Mouse (Mus musculus): ENCODE measurements at regions not wholly inside any gene's neighbourhood (a gene's known extent, or its start where the extent isn't known, plus 50 kb on each side); places are given as distances from the start of the nearest gene placed in this dataset.

GRCm38 (mm10) chr13:59227523-59228058, 357.4 kb downstream of the Agtpbp1 start:
- no peak for DNase-seq

DNA sequence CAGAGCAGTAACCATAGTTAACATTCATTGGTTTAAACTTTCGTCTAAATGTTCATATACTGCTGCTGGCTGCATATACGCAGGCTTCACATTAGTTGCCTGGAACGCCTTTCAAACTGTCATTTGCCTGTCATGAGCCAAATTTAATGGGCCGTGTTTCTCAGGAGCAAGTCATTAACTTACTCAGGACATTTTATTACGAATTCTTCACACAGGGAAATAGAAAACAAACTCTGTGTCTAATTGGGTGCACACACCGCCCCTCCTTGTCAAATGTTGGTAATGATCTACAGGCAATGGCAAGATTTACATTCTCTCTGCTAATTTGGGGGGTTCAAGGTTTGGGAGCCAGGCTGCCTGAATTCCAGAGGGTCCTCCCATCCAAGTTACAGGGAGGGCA, 364.4 kb downstream of the Agtpbp1 start:
- DNase-seq: no peak

- DNase-seq: peak; percentile 6 to 62
Measured at GRCm38 (mm10) chr13:59220156-59220555, 364.9 kb downstream of the Agtpbp1 start.

DNA sequence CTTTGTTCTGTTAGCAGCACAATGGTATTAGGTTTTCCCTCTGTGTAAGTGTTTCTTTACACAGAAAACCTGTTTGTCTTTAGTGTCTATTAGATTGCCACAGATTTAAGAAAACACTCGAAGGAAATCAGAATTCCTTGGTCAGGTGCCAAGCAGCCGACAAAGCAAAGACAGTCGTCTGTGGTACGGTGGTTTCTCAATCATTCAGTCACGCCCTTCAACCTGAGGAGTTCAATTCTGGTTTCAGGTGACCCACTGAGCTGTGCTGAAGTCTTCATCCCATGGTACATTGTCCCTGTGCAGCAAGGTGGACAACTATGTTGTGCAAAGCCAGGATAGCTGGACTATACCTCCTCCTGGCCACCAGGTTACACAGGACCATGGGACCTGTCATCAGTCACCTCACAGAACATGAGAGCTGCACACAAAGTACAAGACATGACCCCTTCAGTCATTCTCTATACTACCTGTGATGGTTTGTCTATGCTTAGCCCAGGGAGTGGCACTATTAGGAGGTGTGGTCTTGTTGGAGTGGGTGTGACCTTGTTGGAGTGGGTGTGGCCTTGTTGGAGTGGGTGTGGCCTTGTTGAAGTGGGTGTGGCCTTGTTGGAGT, 368.2 kb downstream of the Agtpbp1 start:
- no peak for DNase-seq

- DNase-seq: no peak
Measured at GRCm38 (mm10) chr13:59212296-59212701, 372.7 kb downstream of the Agtpbp1 start.

DNA sequence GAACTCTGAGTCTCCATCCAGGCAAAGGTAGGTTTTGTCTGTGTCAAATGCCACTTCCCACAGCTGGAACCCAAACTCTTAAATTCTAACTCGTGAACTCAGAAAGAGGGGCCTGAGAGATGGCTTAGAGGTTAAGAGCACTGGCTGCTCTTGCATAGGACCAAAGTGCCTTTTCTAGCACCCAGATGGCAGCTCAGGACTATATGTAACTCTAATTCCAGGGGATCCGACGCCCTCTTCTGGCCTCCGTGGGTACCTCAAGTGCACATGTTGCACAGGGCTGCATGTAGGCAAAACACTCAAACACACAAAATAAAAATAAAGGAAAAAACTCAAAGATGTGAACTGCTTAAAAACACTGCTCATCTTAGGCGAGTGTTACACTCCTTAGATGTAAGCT, 374.2 kb downstream of the Agtpbp1 start:
- DNase-seq: no peak

DNA sequence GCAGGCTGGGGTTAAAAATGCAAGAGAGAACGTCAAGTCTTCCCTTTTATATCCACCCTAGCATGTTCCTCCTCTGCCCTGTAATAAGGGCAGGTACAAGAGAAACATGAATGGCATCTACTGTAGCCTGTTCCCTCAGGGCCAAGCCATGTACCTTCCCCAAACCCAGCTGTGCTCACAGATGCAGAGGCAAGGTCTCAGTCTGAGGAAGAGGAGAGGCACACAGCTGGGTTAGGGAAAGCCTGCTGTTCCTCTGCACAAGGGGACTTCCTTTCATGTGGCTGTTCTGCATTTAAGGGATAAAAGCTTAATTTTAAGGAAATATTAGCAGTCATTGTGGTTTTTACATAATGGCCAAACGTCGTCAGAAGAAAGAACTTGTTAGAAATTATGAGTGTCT, 378.8 kb downstream of the Agtpbp1 start:
- no peak for DNase-seq

- no peak for DNase-seq
Measured at GRCm38 (mm10) chr13:59204506-59204905, 380.5 kb downstream of the Agtpbp1 start.

DNA sequence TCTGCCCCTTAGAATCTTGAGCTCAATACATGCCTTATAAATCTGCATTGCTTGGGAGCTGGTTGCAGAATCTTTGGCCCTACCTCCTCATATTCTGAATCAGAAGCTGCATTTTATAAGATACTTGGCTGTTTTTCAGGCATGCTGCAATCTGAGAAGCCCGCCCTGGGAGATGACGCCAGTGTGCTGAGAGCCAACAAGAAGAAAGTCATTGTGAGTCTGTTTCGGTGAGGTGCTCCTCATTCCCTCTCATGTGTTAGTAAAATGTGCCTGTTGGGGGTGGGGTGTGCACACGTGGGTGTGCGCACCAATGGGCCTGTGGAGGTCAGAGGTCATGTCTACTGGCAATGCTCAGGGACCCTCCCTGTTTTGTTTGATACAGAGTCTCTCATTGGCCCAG, 388.7 kb downstream of the Agtpbp1 start:
- DNase-seq: no peak

DNA sequence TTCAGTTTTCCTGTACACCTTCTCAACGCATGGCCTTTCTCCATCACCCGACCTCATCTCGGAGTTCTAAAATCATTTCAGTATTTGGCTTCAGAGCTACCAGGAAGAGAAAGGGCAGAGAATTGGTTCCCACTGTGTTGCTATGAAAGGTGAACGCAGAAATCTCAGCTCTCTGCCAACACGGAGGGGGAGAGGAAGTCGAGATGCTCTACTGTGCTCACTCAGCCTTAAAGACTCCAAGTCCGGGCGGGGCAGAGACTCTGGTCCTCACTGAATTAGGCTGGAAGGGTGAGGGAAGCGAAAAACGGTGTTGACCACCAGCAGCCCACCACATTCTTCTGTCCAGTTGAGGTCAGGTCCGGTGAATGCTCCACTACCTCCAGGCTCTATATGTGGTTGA, 382.1 kb downstream of the Ntrk2 start:
- DNase-seq: no peak

Data from kidney, postnatal 36 days (tissue).